Mouse (Mus musculus) erythroblast, adult 5-6 weeks (primary cell): ENCODE data around the gene Atp8a2. TPM values are rescaled to one million over a fixed set of nuclear protein-coding genes. Genes with fewer than 3 reads are reported as not detected.

Experiments used
- ATAC-seq: replicated peaks from 2 replicates; pipeline ENCODE4 v1.8.0; 2016; ENCODE audit warnings: moderate number of reproducible peaks, mild to moderate bottlenecking, moderate TSS enrichment, inconsistent platforms; ENCODE audit not compliant: poor library complexity, low FRiP score, severe bottlenecking
- total RNA-seq, 2 experiments: library from RNA; stranded (forward) in 1 of 2; stranded (reverse) in 1 of 2; fragments of 150-400 nt in 1 of 2; fragments of 200-764, 138-1000 nt in 1 of 2; gene quantifications; 2 replicates each; pipeline versions ENCODE4 v1.2.3 to v1.2.4; 2015 to 2017; ENCODE audit warnings: low replicate concordance in 2 of 2

The Atp8a2 gene
- total RNA-seq, 2 experiments from 2014 or later = 0.19 to 0.34 TPM

DNA sequence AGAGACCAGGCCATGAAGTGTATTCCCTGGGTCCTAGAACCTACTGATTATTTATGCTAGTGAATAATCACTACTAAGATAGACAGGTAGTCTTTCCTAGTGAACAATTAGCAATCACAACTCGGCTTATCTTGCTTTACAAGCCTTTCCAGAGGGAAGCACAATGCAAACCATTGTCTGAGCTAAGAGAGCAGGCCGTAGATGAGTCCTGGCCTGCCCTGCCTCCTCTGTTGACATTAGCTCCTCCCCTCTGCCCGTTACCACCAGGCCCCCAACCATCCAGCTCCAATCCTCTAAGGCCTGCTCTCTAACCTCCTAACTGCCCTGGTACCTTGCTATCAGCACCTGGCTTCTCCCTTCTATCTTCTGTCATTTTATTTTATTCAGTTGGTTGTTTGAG, 138.1 kb downstream of the Atp8a2 start:
- ATAC-seq = no peak

DNA sequence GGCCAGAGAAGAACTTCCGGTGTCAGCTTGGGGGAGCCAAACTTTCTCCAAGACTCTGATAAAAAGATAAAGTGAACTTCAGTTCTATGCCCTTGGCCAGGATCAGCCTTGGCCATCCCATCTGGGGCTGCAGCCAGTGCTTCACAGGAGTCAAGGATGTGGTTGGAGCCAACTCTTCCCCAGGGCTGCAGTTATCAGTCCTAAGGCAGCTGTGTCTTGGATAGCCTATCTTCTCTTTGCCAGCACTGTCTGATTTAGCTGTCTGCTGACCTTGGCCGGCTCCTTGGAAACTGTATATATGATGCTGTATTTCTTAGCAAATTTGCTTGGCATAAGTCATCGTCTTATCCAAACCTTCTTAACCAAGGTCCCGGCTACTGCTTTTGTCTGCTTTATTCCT, 141.7 kb downstream of the Atp8a2 start:
- ATAC-seq = no peak

DNA sequence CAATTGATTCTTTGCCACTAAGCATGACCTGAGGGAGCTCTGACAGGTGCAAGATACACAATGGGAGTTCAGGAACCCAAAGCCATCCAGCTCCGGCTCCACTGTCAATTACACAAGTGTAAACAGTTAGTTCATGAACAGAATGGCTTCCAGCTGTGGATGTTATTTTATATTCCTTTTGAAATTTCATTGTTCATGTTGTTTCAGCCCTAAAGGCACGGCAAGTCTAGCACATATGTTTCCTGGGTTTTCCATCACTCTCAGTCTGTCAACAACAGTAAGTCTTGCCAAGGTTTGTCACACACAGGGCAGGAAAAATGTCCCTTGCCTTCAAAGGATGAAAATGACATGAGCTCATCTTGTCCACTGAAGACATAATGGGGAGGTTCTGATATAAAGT, 166.3 kb downstream of the Atp8a2 start:
- no peak for ATAC-seq

DNA sequence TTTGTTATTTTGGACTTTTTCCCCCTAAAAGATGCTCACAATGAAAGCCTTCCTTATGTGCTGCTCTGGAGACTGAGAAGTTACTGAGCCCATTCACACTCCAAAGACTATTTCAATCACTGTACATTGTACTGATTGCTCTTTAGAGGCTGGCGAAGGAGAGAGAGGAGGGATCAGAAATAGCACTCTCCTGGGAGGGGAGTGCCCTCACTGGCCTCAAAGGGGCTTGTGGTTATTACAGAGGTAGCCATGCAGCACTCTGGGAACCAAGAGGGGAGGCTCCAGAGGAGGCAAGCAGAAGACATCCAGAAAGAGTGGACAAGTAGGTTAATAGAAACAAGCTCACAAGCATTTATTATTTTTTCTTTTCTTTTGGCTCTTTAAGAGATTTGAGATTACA, 169.8 kb downstream of the Atp8a2 start:
- ATAC-seq = no peak

DNA sequence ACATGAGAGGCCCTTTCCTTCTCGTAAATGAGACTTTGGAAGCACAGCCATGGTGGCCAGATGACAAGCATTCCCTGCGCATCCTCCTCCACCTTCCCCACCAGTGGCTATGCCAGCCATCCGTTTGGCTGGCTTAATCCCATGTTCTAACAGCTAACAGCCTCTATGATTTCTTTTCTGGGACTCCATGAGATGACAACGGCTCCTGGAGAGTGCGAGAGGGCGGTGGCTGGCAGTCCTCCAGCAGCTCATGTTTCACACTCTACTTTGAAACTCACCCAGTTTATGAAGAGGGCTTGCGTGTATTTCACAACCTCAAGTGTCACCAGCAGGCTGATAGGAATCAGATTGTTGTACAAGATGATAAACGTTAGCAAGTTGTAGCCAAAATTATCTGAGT, 170.3 kb downstream of the Atp8a2 start:
- no peak for ATAC-seq

DNA sequence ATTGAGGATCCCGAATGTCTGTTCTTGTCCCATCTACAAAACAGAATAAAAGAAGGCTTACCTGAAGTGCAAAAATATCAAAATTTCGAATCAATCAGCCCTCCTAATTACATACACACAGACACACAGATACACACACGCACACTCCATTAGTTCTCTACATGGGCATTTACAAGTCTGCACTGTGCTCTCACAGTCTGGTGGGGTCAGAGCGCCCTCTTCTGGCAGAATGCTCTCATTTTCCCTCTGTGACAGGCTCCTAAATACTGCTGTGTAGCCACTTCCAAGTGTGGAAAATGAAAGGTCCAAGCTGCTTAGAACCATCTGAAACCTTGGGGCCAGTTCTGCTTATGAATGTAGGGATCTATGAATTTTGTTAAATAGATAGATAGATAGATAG, 181.1 kb downstream of the Atp8a2 start:
- no peak for ATAC-seq

DNA sequence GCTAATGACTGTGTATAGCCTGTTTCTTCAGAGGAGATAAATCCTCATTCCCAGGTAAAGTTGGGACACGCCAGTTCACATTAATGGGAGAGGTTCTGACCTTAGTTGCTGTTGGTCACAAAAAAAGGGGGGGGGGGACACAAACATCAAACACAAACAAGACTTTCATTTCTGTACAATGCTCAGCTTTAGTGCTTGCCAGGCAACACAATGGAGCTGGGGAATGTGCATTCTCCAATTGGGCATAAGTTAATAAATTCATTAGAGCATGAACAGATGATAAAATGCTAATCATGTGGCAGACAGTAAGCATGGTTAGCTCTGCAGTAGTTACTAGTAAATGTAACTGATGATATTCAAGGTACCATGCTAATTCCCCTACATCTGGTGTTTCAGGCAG, 195.2 kb downstream of the Atp8a2 start:
- no peak for ATAC-seq

DNA sequence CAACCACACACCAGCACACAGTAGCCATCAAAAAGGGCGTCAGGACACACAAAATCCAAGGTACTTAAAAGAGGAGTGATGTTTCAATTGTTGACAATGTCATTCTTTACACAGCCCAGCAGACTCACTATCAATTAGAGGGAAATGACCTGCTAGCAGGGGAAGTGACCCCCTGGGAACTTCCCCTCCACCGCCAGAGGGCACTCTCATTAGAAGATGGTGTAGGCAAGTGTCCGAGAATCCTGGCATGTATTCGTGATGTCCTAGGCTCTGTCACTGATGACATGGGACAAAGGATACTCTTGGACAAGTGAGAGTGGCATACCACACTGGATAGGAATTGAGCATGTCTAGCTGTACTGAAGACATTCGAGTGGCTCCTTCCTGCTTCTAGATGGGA, 208.1 kb downstream of the Atp8a2 start:
- ATAC-seq = no peak

DNA sequence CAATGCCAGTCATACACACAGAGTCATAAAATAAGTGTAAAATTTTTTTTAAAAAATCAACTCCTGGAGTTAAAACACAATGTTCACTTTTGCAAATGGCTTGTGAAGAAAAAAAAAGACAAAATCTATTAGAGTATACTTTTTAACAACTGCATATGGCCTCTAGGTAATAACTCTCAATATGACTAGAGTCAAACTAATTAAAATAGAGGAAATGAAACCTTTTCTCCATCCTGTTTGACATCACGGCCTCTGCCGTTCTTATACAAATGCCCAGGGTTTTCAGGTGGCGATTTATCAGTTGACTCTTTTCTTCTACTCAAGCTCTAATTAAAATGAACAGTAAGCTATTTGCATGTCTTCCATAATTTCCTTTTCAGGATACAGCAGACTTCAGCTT, 209.0 kb downstream of the Atp8a2 start:
- ATAC-seq = no peak

DNA sequence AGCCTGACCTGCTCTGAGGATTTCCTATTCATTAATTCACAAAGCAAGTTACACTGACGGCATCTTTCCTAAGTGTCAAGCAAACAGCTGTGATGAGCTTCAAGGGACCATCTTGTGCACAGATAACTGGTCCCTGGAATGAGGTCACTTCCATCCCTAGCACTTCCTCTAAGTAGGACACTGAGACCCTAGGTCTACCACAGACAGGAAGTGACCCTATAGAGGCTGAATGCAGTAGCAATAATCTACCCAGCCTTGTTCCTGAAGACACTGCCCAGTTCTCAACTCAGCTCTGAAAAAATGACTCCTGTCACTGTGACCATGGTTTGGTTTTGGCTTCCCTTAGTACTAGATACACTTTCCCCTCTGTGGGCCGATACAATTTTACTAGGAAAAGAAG, 219.0 kb downstream of the Atp8a2 start:
- no peak for ATAC-seq

DNA sequence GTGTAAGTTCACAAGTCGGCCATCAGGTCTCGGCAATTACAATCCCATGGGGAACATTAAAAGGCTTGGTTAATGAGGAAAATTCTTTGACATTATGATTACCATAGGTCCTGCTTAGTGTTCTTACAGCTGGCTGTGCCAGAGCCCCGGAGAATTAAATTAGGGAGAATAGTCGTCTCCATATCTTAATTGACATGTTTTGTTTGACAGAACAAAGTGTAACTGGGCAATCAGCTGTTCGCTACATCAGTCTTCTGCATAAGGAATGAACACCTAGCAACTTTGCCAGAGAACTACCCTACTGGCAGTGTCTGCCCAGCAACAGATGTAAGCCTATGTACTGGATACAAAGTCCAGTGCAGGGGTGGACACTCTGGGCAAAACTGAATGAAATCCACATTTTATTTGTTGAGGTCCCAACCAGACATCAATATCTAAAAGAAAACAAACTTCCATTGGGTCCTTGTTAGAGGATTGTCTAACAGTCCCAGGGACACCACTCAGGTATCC, 225.7 kb downstream of the Atp8a2 start:
- ATAC-seq = no peak

DNA sequence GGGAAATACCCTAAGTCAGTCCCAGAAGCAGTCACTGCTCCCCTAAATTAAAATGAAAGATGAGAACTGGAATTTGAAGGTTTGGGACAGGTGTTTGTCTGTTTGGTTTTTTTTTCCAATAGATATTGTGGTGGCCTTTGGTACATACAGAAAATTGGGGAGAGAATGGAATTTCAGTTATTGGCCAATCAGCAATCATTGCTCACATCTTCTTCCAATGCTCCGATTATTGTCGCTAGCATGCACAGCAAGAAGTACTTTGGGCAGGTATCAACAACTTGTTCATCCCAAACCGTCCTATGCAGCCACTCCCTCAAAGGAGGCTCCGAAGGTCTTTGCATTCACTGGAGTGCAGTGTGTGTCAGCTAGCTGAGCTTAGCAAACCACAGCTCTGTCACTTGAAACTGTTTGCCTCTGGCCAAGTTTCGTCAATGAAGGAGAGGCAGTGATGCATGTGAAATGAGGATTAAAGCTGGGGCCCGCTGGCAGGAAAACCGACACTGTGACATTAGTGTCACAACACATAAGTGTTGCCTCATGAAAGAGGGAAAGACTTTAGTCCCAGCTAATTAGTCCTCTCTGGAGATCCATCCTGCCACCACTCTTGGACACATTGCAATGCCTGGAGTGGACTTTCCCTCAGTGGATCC, 227.4 kb downstream of the Atp8a2 start:
- no peak for ATAC-seq

DNA sequence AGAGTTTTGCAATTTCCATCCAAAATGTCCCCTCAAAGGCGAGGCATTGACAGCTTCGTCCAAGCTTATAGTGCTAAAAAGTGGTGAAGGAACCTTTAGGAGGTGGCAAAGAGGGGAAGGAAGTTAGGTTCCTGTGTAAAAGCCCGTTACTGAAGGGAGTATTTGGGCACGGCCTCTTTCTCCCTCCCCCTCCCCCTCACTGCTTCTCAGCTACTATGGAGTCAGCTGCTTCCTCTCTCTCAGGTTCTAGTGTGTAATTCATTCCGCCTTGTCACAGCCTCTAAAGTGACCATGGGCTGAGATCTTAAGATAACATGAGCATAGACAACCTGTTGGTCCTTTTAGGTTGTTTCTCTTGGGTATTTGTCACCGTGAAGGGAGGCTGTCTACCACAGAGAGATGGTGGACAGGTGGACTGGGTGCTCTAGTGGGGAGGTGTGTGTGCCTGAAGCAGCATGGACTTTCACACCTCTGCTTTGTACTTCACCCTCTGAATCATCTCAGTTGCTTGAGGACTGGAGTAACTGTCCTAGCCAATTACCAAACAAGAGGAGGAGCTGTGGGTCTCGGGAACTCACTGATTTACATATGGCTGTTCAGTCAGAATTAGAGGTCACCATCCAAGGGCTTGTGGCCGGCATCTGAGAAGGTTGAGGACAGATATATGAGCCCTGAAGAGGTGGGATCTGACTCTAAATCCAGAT, 229.0 kb downstream of the Atp8a2 start:
- no peak for ATAC-seq

DNA sequence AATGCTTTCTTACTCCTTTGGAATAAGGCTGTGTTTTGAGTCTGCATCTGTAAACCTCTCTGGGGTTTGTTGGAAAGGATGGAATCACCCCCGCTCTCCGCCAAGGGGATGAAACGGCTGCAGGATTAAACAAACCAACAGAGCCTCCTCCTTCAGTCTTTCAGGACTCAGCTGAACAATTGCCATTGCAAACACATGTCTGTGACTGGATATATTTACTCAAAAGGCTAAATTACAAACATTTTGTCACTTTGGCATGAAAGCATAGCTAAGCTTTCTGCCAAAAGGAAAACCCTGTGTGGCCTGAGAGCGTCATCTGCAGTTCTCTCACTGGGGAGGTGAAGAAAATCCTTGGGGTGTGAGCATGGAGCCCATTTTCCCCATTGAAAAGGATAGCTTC, 230.0 kb downstream of the Atp8a2 start:
- ATAC-seq = no peak

DNA sequence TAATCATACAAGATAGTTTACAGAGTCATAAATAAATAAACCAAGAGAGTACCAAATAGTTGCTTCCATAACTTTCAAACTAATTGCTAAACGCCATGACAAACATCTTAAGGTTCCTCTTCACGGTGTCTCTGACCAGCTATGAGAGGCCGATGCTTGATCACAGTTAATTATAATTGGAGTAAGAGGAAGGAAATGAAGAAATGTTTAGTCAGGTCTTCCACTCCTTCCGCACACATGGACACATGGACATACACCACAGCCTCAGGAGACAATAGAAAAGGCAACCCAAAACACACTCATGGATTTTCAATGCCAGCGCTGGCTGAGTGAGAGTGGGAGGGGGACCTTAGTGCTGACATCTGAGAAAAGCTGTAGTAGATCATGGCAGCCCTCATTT, 232.4 kb downstream of the Atp8a2 start:
- no peak for ATAC-seq

DNA sequence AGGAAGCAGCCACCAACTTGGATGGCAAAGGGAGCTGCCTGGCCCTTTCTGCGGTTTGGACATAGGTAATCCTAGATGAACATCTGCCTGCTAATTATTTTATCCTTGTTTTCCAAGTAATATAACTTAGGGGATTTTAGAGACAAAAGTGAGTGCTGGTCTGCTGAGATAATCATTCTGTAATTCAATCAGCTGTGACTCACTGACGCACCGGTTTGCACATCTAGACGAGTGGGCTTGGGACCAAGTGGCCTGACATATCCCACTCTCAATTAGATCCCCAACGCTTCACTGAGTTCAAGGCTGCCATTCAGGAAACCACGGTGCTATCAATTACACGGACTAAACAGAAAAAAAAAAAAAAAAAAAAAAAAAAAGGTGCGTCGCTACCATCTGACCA, 236.0 kb downstream of the Atp8a2 start:
- ATAC-seq = no peak

DNA sequence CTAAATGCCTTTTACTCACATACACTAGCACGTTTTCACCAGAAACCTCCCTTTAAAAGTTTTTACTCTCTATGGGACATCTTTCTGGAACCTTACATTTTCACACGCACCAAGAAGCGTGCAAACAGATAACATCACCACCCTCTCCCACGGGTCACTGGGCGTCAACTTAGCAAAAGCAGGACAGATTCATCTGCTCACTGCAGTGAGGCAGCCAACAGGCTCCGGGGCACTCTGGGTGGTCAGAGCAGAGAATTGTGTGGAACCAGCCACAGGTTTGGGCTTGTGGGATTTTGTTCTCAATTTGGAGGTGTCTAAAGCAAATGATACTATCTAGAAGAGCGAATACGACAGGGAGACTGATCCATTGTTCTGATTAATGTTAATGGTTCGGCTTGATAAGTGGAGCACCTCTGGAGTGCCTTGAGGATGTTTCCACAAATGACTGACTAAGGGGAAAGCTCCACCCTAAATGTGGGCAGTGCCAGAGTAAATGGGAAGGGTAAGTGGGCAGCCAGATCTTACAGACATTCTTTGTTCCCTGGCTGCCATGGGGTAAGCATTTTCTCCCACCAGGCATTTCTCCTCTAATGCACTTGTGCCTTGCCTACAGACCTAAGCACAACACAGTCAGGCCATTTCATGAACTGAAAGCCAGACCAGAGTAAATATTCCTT, 236.6 kb downstream of the Atp8a2 start:
- no peak for ATAC-seq

DNA sequence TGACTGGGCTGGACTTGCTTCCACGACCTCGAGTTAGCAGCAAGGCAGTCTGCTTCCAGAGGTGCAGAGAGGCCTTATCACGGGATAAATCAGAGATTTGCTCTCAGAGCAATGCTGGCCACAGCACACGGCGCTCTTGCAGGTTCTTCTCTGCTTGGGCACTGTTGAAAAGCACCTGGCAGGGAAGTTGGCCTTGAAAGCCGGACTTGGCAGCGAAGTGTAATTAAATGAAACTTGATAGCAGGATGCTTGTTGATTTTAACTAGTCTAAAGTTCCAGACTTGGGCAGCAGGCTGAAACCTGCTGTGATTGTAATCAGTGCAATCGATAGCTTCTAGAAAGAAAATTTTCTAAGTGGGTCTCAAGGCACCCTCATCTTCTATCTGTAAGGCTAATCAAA, 237.3 kb downstream of the Atp8a2 start:
- ATAC-seq = no peak

DNA sequence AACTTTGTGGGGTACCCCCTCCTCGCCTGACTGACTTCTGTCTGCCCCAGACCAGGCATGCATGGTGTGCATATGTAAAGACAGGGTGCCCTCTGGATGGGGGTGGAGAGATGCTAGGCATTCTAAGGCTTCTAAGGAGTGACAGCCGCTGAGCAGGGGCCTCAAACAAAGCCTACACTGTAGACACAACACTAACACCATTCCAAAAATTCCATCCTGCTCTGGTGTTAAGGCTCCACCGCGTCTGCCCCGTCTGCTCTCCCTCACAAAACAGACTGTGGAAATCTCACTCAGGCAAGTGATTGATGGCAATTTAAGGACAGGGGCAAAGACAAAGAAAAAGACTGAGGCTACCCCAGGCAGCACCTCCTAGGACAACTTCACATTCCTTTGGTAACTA, 247.0 kb downstream of the Atp8a2 start:
- no peak for ATAC-seq

DNA sequence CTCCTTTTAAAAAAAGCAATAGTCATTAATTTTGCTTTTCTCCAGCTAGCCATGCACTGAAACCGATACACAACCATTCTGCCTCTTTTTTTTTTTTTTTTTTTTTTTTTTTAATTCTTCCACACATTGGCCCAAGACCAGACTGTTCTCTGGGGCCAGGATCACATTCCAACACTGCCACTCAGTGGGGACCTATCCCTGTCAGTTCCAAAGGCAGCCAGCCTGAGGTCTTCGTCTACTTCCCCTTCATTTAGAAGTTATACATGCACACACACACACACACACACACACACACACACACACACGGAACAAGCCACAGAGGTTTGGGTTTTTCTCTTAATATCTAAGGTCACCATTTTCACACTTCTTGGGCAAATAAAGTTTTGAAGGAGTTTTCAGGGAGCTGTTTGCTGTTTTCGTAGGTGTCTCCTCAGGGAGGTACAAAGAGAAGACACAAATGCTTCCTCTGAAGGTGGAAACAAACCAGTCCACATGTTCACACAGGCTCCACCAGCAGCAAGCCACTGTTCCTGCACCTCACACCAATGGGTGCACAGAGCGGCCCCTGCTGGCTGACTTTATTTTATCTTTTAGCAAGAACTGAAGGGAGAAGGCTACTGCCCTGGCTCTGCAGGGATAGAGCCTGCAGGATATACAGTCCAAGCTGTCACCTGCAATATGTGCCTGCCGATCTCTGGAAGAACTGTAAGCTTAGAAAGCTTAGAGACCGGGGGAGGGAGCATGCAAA, 253.9 kb downstream of the Atp8a2 start:
- ATAC-seq = no peak
